Mouse (Mus musculus): ENCODE results near the gene Pkmyt1. TPM values are rescaled to one million over a fixed set of nuclear protein-coding genes. Genes with fewer than 3 reads are reported as not detected.

Pkmyt1 gene
- polyA plus RNA-seq, 2 experiments = 46.4 to 81.7 TPM

GRCm38 (mm10) chr17:23681086-23681485 is 45.0 kb upstream of the Pkmyt1 start:
- H3K4me3 ChIP-seq (replicated peaks; ENCODE audit: low read length) = no peak overlapping the region
- H3K36me3 ChIP-seq (ENCODE audit: control insufficient read depth, insufficient read depth, low read length) = no peaks in the 10 kb centered on the region
- TF ChIP-seq POLR2A (IDR thresholded peaks at IDR 0.05; ENCODE audit: borderline replicate concordance, extremely low read depth, insufficient read depth, insufficient read length) = no peak
- H3K27ac ChIP-seq (replicated peaks; ENCODE audit: low read depth, low read length) = no peak overlapping the region
- DNase-seq (ENCODE audit: low spot score) = no peak
- no peaks in the 10 kb centered on the region for H3K9me3 ChIP-seq (ENCODE audit: control insufficient read depth, low read length)
- ATAC-seq (ENCODE audit: low FRiP score, low read depth) = no peak
- peaks cover 50% of the 10 kb centered on the region for H3K27me3 ChIP-seq (ENCODE audit: control insufficient read depth, insufficient read depth, low read length)
- 64% methylated on average over 10 of the region's 10 CpGs for WGBS
- H3K4me2 ChIP-seq (replicated peaks; ENCODE audit: low read depth, low read length, severe bottlenecking) = no peak overlapping the region
- H3K9ac ChIP-seq (ENCODE audit: low read depth, low read length, severe bottlenecking) = no peak overlapping the region
- H3K4me1 ChIP-seq (ENCODE audit: control insufficient read depth, insufficient read depth, low read length) = peaks cover 39% of the 10 kb centered on the region

- DNase-seq (ENCODE audit: low spot score) (no peak), ATAC-seq (ENCODE audit: low FRiP score, low read depth) (no peak)
- 62% methylated on average over 4 of the region's 4 CpGs for WGBS
- no peak for TF ChIP-seq POLR2A (IDR thresholded peaks at IDR 0.05; ENCODE audit: borderline replicate concordance, extremely low read depth, insufficient read depth, insufficient read length)
- Histone ChIP-seq H3K9me3 (ENCODE audit: control insufficient read depth, low read length) (no peaks in the 10 kb centered on the region), H3K4me2 (replicated peaks; ENCODE audit: low read depth, low read length, severe bottlenecking) (no peak overlapping the region), H3K27ac (replicated peaks; ENCODE audit: low read depth, low read length) (no peak overlapping the region), H3K27me3 (ENCODE audit: control insufficient read depth, insufficient read depth, low read length) (peaks cover 44% of the 10 kb centered on the region), H3K36me3 (ENCODE audit: control insufficient read depth, insufficient read depth, low read length) (no peaks in the 10 kb centered on the region), H3K4me1 (ENCODE audit: control insufficient read depth, insufficient read depth, low read length) (peaks cover 33% of the 10 kb centered on the region), H3K4me3 (replicated peaks; ENCODE audit: low read length) (no peak overlapping the region), H3K9ac (ENCODE audit: low read depth, low read length, severe bottlenecking) (no peak overlapping the region)
Observed at GRCm38 (mm10) chr17:23682092-23682491, 44.0 kb upstream of the Pkmyt1 start.

- Histone ChIP-seq H3K4me1 (ENCODE audit: control insufficient read depth, insufficient read depth, low read length) (peaks cover 31% of the 10 kb centered on the region), H3K27me3 (ENCODE audit: control insufficient read depth, insufficient read depth, low read length) (peaks cover 44% of the 10 kb centered on the region), H3K36me3 (ENCODE audit: control insufficient read depth, insufficient read depth, low read length) (no peaks in the 10 kb centered on the region), H3K9ac (ENCODE audit: low read depth, low read length, severe bottlenecking) (no peak overlapping the region), H3K27ac (replicated peaks; ENCODE audit: low read depth, low read length) (no peak overlapping the region), H3K4me3 (replicated peaks; ENCODE audit: low read length) (no peak overlapping the region; the same call in 1 of the 2 replicates), H3K4me2 (replicated peaks; ENCODE audit: low read depth, low read length, severe bottlenecking) (peak overlapping the region; percentile 34), H3K9me3 (ENCODE audit: control insufficient read depth, low read length) (no peaks in the 10 kb centered on the region)
- ATAC-seq (ENCODE audit: low FRiP score, low read depth) = no peak
- DNase-seq (ENCODE audit: low spot score) = no peak
- TF ChIP-seq POLR2A (IDR thresholded peaks at IDR 0.05; ENCODE audit: borderline replicate concordance, extremely low read depth, insufficient read depth, insufficient read length) = no peak
- WGBS = 62% methylated on average over 3 of the region's 3 CpGs
Observed at GRCm38 (mm10) chr17:23682530-23682929, 43.6 kb upstream of the Pkmyt1 start.

- ATAC-seq (ENCODE audit: low FRiP score, low read depth) (no peak), DNase-seq (ENCODE audit: low spot score) (no peak)
- H3K27ac ChIP-seq (replicated peaks; ENCODE audit: low read depth, low read length) = peak overlapping the region; percentile 33
- no peaks in the 10 kb centered on the region for H3K9me3 ChIP-seq (ENCODE audit: control insufficient read depth, low read length)
- TF ChIP-seq POLR2A (IDR thresholded peaks at IDR 0.05; ENCODE audit: borderline replicate concordance, extremely low read depth, insufficient read depth, insufficient read length) = no peak
- H3K36me3 ChIP-seq (ENCODE audit: control insufficient read depth, insufficient read depth, low read length) = no peaks in the 10 kb centered on the region
- H3K4me2 ChIP-seq (replicated peaks; ENCODE audit: low read depth, low read length, severe bottlenecking) = peak overlapping the region; percentile 34
- peak overlapping the region; percentile 20 for H3K4me3 ChIP-seq (replicated peaks; ENCODE audit: low read length)
- H3K4me1 ChIP-seq (ENCODE audit: control insufficient read depth, insufficient read depth, low read length) = peaks cover 28% of the 10 kb centered on the region
- peak overlapping the region; percentile 40; the same call in 1 of the 2 replicates for H3K9ac ChIP-seq (ENCODE audit: low read depth, low read length, severe bottlenecking)
- H3K27me3 ChIP-seq (ENCODE audit: control insufficient read depth, insufficient read depth, low read length) = peaks cover 44% of the 10 kb centered on the region
- WGBS = 17% methylated on average over 15 of the region's 15 CpGs
Observed at GRCm38 (mm10) chr17:23683226-23683625, 42.9 kb upstream of the Pkmyt1 start.

- H3K9ac ChIP-seq (ENCODE audit: low read depth, low read length, severe bottlenecking) = peak within 1 kb of the TSS; percentile 40
- H3K36me3 ChIP-seq (ENCODE audit: control insufficient read depth, insufficient read depth, low read length) = no peaks in the 10 kb centered on the region
- TF ChIP-seq POLR2A (IDR thresholded peaks at IDR 0.05; ENCODE audit: borderline replicate concordance, extremely low read depth, insufficient read depth, insufficient read length) = no peak
- H3K27ac ChIP-seq (replicated peaks; ENCODE audit: low read depth, low read length) = peak within 1 kb of the TSS; percentile 33
- peaks cover 39% of the 10 kb centered on the region for H3K27me3 ChIP-seq (ENCODE audit: control insufficient read depth, insufficient read depth, low read length)
- H3K9me3 ChIP-seq (ENCODE audit: control insufficient read depth, low read length) = no peaks in the 10 kb centered on the region
- peak within 1 kb of the TSS; percentile 34 for H3K4me2 ChIP-seq (replicated peaks; ENCODE audit: low read depth, low read length, severe bottlenecking)
- peaks cover 27% of the 10 kb centered on the region for H3K4me1 ChIP-seq (ENCODE audit: control insufficient read depth, insufficient read depth, low read length)
- WGBS = 10% methylated on average over 15 of the region's 15 CpGs
- DNase-seq (ENCODE audit: low spot score) (no peak), ATAC-seq (ENCODE audit: low FRiP score, low read depth) (peak; percentile 76)
- peak within 1 kb of the TSS; percentile 20 for H3K4me3 ChIP-seq (replicated peaks; ENCODE audit: low read length)
Observed at GRCm38 (mm10) chr17:23683856-23684672, 42.1 kb upstream of the Pkmyt1 start, which contains the start of gene Cldn9. Gene Cldn9 (minus strand): TSS chr17:23684026.
